Mouse (Mus musculus) liver, embryonic 16.5 days (tissue): ENCODE measurements around the gene Hspb7. TPM values are rescaled to one million over a fixed set of nuclear protein-coding genes. Genes with fewer than 3 reads are reported as not detected.

Source experiments
- ATAC-seq: fragments of 200-750 bp; cut with Nextera tagmentation; 2 replicates; pipeline ENCODE4 v1.8.0; 2017; ENCODE audit warnings: low read depth, mild to moderate bottlenecking, moderate number of reproducible peaks, moderate library complexity
- H3K27ac ChIP-seq: fragments of 300-500 bp; sonication (generic); 2 replicates; pipeline ENCODE4 v1.5.1; 2014; ENCODE audit warnings: mild to moderate bottlenecking, low read length
- H3K27me3 ChIP-seq: fragments of 300-500 bp; sonication (generic); 2 replicates; pipeline ENCODE4 v1.6.1; 2014; ENCODE audit warnings: low read depth, low read length, mixed read lengths; ENCODE audit not compliant: control insufficient read depth, insufficient read depth
- H3K36me3 ChIP-seq: fragments of 300-500 bp; sonication (generic); 2 replicates; pipeline ENCODE4 v1.6.1; 2014; ENCODE audit warnings: mild to moderate bottlenecking; ENCODE audit not compliant: control insufficient read depth, insufficient read depth
- H3K4me1 ChIP-seq: fragments of 300-500 bp; sonication (generic); 2 replicates; pipeline ENCODE4 v1.6.1; 2014; ENCODE audit warnings: low read depth, low read length, mixed read lengths; ENCODE audit not compliant: control insufficient read depth
- H3K4me2 ChIP-seq: fragments of 300-500 bp; sonication (generic); 2 replicates; pipeline ENCODE4 v1.6.1; 2014; ENCODE audit warnings: low read depth, low read length, mixed read lengths
- H3K4me3 ChIP-seq: fragments of 300-500 bp; sonication (generic); 2 replicates; pipeline ENCODE4 v1.5.1; 2014; ENCODE audit warnings: low read depth, mild to moderate bottlenecking, low read length
- H3K9ac ChIP-seq: fragments of 300-500 bp; sonication (generic); 2 replicates; pipeline ENCODE4 v1.6.1; 2014; ENCODE audit warnings: low read depth, low read length
- H3K9me3 ChIP-seq: fragments of 300-500 bp; sonication (generic); replicated peaks from 2 replicates; pipeline ENCODE4 v1.6.1; 2016; ENCODE audit warnings: low read length; ENCODE audit not compliant: control insufficient read depth
- WGBS: fragments of 180-500 bp; shearing (Covaris S2); extraction: QIAGEN DNeasy Blood & Tissue Kit; methylation state at CpG from one replicate; pipeline ENCODE4 v1.1.7; 2014; ENCODE audit not compliant: insufficient replicate concordance; 5-methylcytosine and 5-hydroxymethylcytosine counted together
- polyA plus RNA-seq: library from polyadenylated mRNA; unstranded; fragments of >200 nt; fragmentation: Nextera tagmentation; extraction: Ambion mirVana; gene quantifications from 2 replicates; pipeline ENCODE4 v1.2.1, GENCODE M21; 2015

Gene Hspb7
- polyA plus RNA-seq, 1 experiment from 2014 or later, result 0.97 TPM

DNA sequence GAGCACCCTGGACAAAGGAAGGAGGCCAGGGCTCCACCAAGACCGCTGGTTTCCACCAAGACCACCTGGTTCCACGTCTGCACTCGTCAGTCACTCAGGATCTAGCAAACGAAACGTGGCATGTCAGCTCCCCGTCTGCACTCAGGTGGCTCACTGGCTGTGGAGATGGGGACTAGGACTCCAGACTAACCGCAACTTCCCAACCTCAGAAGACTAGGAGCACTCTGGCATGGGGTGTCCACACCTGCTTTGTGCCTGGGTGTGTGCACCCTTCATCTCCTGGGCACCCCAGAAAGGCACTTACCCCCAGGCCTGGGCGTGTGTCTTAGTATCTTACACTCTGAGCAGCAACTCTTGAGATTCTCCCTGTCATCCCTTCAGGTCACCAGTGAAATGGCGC is 39.2 kb downstream of the Hspb7 start:
- H3K27ac ChIP-seq, result no peak overlapping the region

DNA sequence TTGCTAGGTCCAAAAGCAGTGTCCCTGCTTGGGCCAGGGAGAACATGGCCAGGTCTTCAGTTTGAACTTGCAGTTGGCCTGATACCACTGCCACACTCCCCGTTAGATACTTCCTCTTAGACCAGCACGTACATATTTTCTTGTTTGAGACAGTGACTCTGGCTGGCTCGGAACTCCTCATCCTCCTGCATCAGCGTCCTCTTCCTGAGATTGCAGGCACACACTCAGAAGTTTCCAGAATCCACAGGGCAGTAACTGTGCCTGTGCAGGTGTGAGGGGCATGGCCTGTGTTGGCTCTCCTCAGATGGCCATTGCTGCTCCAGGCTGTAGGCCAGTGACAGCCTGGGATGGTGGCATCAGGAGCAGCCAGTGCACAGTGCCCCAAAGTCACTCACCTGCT is 39.9 kb downstream of the Hspb7 start:
- Histone ChIP-seq H3K4me1 (no peaks in the 10 kb centered on the region; the same call in 1 of the 2 replicates), H3K9me3 (no peaks in the 10 kb centered on the region), H3K9ac (no peak overlapping the region), H3K4me2 (no peak overlapping the region), H3K27ac (no peak overlapping the region), H3K27me3 (no peaks in the 10 kb centered on the region), H3K4me3 (no peak overlapping the region), H3K36me3 (peaks cover 15% of the 10 kb centered on the region)
- ATAC-seq, result no peak
- 67% methylated on average over 4 of the region's 4 CpGs for WGBS

More for the DNA sequence above, 39.2 kb downstream of the Hspb7 start:
- no peak overlapping the region for H3K4me2 ChIP-seq
- no peaks in the 10 kb centered on the region for H3K27me3 ChIP-seq
- H3K9me3 ChIP-seq, result no peaks in the 10 kb centered on the region
- H3K9ac ChIP-seq, result no peak overlapping the region
- H3K36me3 ChIP-seq, result peaks cover 8% of the 10 kb centered on the region
- H3K4me1 ChIP-seq, result no peaks in the 10 kb centered on the region; the same call in 1 of the 2 replicates
- WGBS, result 80% methylated on average over 9 of the region's 9 CpGs
- no peak overlapping the region for H3K4me3 ChIP-seq
- no peak for ATAC-seq

DNA sequence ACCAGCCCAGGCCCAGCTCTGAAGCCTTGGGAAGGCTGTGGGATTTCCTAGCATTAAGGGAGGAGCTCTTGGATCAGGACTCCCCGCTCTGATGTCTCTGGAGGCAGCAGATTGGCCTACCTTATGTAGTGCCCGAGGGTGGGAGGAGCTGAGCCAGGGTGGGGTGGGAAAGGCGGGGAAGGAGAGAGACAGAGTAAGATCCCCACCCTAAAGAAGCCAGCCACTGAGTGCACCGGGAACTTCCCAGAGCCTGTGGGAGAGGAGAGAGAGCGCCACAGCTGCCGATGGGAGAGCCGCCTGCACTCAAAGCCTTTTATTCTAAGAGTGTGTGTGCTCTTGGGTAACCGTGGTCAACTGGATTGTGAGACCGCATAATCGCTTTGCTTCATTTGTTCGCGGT is 40.5 kb downstream of the Hspb7 start:
- H3K9ac ChIP-seq, result no peak overlapping the region
- 70% methylated on average over 12 of the region's 12 CpGs for WGBS
- H3K27ac ChIP-seq, result no peak overlapping the region
- H3K4me3 ChIP-seq, result no peak overlapping the region
- no peaks in the 10 kb centered on the region; the same call in 1 of the 2 replicates for H3K4me1 ChIP-seq
- H3K36me3 ChIP-seq, result peaks cover 21% of the 10 kb centered on the region
- no peak for ATAC-seq
- H3K27me3 ChIP-seq, result no peaks in the 10 kb centered on the region
- H3K9me3 ChIP-seq, result no peaks in the 10 kb centered on the region
- H3K4me2 ChIP-seq, result no peak overlapping the region

DNA sequence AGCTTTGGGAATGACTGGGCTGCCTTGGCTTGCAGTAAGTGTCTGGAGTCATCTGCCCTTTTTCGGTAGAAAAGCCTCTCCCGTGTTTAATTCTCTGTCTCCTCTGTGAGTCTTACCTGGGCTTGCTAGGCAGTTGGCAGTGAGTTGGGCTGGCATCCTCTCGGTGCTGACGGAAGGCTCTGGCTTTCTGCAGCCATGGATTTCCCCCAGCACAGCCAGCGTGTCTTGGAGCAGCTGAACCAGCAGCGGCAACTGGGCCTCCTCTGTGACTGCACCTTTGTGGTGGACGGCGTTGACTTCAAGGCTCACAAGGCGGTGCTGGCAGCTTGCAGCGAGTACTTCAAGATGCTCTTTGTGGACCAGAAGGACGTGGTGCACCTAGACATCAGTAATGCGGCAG is 41.0 kb downstream of the Hspb7 start:
- H3K9ac ChIP-seq, result no peak overlapping the region
- ATAC-seq, result no peak
- WGBS, result 77% methylated on average over 12 of the region's 12 CpGs
- H3K4me1 ChIP-seq, result no peaks in the 10 kb centered on the region; the same call in 1 of the 2 replicates
- peaks cover 26% of the 10 kb centered on the region for H3K36me3 ChIP-seq
- no peak overlapping the region for H3K4me3 ChIP-seq
- no peak overlapping the region for H3K27ac ChIP-seq
- no peaks in the 10 kb centered on the region for H3K9me3 ChIP-seq
- no peaks in the 10 kb centered on the region for H3K27me3 ChIP-seq
- H3K4me2 ChIP-seq, result no peak overlapping the region

DNA sequence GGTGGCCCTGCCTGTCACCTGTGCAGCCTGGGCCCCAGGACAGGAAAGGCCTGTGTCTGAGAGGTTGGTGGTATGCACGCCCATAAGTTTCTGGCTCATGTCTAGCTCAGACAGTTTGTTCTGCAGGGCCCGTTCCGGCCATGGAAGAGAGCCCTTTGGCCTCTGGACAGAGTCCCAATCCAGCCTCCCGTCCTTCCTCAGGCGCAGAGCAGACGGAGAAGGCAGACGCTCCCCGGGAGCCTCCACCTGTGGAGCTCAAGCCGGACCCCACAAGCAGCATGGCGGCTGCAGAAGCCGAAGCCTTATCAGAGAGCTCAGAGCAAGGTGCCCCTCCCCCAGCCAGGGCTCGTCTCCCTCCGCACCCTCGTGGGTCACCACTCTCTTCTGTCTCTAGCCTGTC is 42.9 kb downstream of the Hspb7 start:
- no peaks in the 10 kb centered on the region for H3K27me3 ChIP-seq
- ATAC-seq, result no peak
- H3K4me2 ChIP-seq, result no peak overlapping the region
- WGBS, result 76% methylated on average over 14 of the region's 14 CpGs
- H3K9ac ChIP-seq, result no peak overlapping the region
- H3K27ac ChIP-seq, result no peak overlapping the region
- peaks cover 36% of the 10 kb centered on the region for H3K36me3 ChIP-seq
- H3K9me3 ChIP-seq, result no peaks in the 10 kb centered on the region
- H3K4me3 ChIP-seq, result no peak overlapping the region
- H3K4me1 ChIP-seq, result no peaks in the 10 kb centered on the region; the same call in 1 of the 2 replicates

DNA sequence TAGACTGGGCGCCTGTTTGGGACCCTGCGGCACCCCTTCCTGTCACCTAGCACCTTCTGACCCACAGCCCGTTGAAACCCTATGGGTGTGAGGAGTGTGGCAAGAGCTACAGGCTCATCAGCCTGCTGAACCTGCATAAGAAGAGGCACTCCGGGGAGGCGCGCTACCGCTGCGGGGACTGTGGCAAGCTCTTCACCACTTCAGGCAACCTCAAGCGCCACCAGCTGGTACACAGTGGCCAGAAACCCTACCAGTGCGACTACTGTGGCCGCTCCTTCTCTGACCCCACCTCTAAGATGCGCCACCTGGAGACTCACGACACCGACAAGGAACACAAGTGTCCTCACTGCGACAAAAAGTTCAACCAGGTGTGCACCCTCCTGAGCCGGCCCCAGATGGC is 44.1 kb downstream of the Hspb7 start:
- H3K36me3 ChIP-seq, result peaks cover 48% of the 10 kb centered on the region
- H3K4me2 ChIP-seq, result no peak overlapping the region
- no peak overlapping the region for H3K4me3 ChIP-seq
- no peak overlapping the region for H3K9ac ChIP-seq
- no peaks in the 10 kb centered on the region; the same call in 1 of the 2 replicates for H3K4me1 ChIP-seq
- no peaks in the 10 kb centered on the region for H3K27me3 ChIP-seq
- ATAC-seq, result no peak
- 80% methylated on average over 16 of the region's 16 CpGs for WGBS
- H3K9me3 ChIP-seq, result no peaks in the 10 kb centered on the region
- H3K27ac ChIP-seq, result no peak overlapping the region

DNA sequence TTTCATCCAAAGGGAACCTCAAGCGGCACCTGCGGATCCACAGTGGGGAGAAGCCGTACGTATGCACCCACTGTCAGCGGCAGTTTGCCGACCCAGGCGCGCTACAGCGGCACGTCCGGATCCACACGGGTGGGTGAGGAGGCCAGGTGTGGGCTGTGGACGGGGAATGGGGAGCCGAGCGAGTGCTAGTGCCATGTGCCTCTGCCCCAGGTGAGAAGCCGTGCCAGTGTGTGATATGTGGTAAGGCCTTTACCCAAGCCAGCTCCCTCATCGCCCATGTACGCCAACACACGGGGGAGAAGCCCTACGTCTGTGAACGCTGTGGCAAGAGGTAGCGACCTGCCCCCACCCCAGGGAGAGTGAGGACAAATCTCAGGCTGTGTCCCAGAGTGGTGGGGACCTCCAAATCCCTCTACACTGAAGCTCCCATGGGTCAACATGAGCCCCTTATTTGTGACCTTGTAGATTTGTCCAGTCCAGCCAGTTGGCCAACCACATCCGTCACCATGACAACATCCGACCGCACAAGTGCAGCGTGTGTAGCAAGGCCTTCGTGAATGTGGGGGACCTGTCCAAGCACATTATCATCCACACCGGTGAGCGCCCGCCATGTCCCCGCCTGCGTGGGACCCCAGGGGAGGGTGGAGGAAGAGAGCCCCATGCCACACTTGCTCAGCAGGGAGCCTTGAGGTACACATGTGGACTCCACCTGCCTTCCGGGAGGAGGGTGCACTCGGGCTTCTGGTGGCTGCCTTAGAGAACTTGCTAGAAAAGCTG is 45.1 kb downstream of the Hspb7 start:
- Histone ChIP-seq H3K4me3 (no peak overlapping the region), H3K27ac (no peak overlapping the region), H3K9me3 (no peaks in the 10 kb centered on the region), H3K9ac (no peak overlapping the region), H3K4me1 (no peaks in the 10 kb centered on the region; the same call in 1 of the 2 replicates), H3K4me2 (no peak overlapping the region), H3K36me3 (peaks cover 50% of the 10 kb centered on the region), H3K27me3 (no peaks in the 10 kb centered on the region)
- ATAC-seq, result no peak
- WGBS, result 90% methylated on average over 34 of the region's 34 CpGs

DNA sequence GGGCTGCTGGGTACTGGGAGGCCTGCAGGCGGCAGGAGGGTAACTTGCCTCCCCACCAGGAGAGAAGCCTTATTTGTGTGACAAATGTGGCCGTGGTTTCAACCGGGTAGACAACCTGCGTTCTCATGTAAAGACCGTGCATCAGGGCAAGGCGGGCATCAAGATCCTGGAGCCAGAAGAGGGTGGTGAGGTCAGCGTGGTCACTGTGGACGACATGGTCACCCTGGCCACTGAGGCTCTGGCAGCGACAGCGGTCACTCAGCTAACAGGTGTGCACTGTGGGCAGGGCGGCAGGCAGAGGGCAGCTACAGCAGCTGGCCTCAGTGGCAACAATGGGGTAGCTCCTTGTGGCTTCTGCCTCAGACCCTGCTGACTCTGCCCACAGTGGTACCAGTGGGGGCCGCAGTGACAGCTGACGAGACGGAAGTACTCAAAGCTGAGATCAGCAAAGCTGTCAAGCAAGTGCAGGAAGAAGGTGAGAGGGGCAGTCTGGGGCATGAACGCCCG is 45.8 kb downstream of the Hspb7 start:
- Histone ChIP-seq H3K4me3 (no peak overlapping the region), H3K36me3 (peaks cover 53% of the 10 kb centered on the region), H3K4me2 (no peak overlapping the region), H3K4me1 (no peaks in the 10 kb centered on the region), H3K9ac (no peak overlapping the region), H3K9me3 (no peaks in the 10 kb centered on the region; the same call in 1 of the 2 replicates), H3K27ac (no peak overlapping the region), H3K27me3 (no peaks in the 10 kb centered on the region)
- 79% methylated on average over 16 of the region's 16 CpGs for WGBS
- ATAC-seq, result no peak

DNA sequence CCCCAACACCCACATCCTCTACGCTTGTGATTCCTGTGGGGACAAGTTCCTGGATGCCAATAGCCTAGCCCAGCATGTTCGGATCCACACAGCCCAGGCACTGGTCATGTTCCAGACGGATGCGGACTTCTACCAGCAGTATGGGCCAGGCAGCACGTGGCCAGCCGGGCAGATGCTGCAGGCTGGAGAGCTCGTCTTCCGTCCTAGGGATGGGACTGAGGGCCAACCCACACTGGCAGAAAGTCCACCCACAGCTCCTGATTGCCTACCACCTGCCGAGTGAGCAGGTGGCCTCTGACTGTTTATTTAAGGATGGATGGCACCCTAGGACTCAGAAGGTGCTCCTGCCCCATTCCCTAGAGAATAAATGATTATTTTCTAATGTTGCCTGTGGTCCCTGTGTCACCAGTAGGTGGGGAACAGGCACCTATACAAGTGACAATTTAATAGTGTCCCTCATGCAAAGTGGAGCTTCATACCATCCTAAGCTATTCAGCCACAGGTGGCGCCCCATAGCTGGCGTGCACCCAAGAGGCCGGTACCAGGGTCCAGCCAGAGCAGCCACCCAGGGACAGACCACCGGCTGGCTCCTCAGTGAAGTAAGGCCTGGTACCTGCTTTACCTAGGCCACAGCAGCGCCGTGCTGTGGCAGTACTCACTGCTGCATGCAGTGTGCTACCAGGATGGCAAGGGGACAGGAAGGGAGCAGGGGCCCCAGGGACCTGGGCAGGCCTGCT is 46.4 kb downstream of the Hspb7 start:
- Histone ChIP-seq H3K27me3 (no peaks in the 10 kb centered on the region), H3K9me3 (no peaks in the 10 kb centered on the region; the same call in 1 of the 2 replicates), H3K9ac (no peak overlapping the region), H3K4me1 (no peaks in the 10 kb centered on the region), H3K4me2 (no peak overlapping the region), H3K4me3 (no peak overlapping the region), H3K36me3 (peaks cover 60% of the 10 kb centered on the region), H3K27ac (no peak overlapping the region)
- ATAC-seq, result no peak
- WGBS, result 84% methylated on average over 15 of the region's 15 CpGs
